Mouse (Mus musculus) B cell, adult 2 months (primary cell): ENCODE data around the gene Hira.
"Not testable (repeated sequence)": the region's sequence is repeated elsewhere in the genome, so short reads cannot be mapped to it uniquely, and the experiment has no call there.

Source experiments
- DNase-seq, 2 experiments: peaks; one replicate each; pipeline ENCODE4 v3.0.0; 2022

The Hira gene

DNA sequence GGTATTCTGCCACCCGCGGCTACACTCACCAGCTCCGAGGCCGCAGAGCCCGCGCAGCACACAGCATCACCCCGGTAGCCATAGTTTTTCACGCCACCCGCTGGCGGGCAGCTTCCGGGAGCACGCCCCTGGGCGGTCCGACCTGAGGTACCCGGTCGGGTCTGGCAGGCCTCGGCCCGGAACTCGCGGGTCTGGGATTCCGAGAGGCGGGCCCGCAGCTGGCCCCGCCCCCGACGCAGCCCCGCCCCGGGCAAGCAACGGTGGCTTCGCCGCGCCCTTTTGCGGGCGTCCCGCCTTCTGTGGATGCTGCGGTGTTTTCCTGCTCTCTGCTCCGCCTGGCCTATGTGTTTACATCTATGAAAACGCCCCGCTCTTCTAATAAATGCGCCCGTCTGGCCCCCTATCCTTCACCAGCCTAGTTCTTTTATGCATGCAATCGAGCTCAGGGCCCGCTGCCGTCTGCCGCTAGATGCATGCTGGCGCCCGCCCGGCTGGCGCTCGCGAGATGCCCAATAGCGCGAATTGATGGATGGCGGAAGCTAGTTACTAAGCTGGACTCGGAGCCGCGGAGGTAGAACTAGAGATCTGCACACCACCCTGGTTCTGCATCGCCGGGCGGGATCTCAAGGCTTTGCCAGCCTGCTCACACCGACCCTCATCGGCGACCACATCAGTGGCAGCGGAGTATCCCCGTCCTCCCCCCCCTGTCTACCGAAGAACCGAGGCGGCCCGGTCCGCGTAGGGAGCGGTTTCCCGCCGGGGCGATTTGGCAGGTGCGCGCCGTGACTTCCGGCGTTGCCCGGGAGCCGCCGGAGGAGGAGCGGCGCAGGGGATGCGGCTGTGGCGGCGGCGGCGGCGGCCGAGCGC lies at the start of gene Hira, which contains the start of gene Mrpl40:
Hira (plus strand) TSS at position 596 of the 867 bp plus-strand sequence.
Mrpl40 (minus strand) TSS at position 421 of the 867 bp plus-strand sequence.
- peak; percentile 96 to 97 for DNase-seq

DNA sequence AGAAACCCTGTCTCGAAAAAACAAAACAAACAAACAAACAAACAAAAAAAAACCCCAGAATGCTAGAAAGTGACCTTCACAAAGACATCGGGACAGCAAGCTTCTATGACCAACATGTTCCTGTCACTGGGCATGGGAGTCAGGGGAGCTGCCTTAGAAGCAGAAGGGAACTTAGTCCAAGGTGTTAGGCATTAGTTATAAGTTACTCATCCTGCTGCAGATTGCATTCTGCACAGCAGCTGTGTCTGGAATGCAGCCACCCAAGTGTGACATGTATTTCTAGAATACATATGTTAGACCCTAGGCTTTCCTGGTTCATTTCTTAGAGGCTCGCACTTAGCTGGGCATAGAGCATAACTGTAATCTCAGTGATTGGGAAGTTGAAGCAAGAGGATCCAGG lies 48.2 kb upstream of the Hira start:
- no peak for DNase-seq

DNA sequence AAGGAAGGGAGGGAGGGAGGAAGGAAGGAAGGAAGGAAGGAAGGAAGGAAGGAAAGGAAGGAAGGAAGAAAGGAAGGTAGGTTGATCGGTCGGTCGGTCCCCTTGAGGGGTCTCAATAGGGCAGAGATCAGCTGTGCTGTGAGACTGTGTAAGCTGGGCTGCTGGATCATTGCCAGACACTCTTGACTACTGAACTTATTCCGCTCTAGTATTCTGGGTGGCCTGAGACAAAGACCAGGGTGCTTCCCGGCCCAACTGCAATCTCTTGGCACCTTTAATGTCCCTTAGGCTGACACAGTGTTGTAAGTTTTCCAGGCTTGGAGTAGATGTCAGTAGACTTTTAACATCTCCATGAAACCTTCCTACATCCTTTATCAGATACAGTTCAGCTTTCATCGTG lies 47.7 kb upstream of the Hira start:
- DNase-seq = no peak

DNA sequence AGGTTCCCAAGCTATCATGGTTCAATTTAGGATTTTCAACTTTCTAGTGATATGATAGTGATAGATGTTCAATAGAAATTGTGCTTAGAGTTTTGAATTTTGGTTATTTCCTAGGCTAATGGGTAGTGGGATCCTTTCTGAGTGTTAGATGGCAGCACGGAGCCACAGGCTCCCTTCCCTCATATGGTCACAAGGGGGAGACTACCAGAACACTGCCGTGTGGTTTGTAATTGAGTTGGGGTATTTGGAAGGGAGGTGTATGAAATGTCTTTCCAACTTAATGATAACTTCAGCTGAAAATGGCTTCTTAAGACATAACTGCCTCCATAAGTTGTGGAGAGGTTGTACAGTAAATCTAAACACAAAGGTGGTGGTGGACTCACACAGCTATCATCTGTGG lies 43.4 kb upstream of the Hira start:
- DNase-seq = no peak

DNA sequence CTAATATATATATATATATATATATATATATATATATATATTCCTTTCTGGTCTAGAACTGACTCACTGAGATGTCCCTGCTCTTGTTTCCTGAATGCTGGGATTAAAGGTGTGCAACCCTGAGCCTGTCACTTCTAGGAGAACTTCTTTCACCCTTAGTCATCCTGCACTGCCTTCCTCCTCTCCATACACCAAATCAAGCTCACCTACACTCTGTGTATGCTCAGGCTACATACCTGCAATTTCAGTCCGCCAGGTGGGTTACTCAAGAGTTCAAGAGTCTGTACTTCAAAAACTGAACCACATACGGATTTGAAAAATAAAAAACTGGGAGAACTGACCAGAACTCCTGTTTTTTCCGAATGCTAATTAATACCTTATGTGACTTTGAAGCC lies 40.8 kb upstream of the Hira start:
- DNase-seq = no peak

DNA sequence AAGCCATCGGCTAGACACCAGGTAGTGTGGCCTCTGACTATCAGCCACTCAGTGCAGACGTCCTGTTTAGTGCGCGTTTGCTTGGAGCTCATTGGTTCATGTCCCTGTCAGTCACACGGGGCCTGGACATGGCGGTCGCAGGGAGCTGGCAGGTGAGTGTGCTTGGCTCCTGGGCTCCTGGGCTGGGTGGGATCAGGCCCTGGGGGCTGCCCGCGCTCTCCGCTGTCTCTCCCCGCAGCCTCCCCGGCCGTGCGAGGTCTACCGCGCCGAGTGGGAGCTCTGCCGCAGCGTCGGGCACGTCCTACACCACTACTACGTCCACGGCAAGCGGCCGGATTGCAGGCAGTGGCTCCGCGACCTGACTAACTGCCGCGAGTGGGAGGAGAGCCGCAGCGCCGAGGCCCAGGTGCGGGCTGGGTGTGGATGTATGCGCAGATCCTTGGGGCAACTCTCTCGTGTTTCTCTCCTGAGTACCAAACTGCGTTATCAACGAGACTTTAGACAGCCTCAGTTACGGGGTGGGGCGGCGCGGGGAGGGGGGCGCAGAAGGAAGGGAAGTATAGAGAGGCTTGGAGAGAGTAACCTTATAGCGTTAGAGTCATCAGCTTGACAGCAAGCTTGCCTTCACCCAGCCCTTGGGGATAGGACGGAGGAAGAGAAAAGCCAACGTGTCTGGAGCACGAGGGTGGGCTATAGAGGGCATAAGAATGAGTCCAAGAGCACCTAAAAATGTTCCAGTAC lies 40.2 kb upstream of the Hira start, which contains the start of the genes 2510002D24Rik and Gm28539:
2510002D24Rik (plus strand) TSS at position 111 of the 741 bp plus-strand sequence.
Gm28539 (plus strand) TSS at position 117 of the 741 bp plus-strand sequence.
- peak; percentile 90 to 91 for DNase-seq

DNA sequence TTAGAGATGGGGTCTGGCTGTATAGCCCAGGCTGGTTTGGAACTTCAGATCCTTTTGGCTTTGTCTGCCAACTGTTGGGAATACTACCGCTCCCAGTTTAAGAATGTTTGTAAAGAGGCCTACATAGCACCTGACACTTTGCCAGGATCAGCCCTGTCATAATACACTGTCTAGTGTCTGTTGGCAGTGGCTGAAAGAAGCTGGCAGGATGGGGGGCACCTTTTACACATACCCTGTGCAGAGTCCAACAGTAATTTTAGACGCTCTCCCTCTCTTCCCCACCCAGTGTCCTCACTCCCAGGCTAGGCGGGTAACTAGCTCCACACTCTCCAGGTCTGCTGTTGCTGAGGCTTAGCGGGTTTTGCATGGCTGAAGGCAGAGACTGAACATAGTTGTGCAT lies 38.5 kb upstream of the Hira start:
- no peak for DNase-seq

DNA sequence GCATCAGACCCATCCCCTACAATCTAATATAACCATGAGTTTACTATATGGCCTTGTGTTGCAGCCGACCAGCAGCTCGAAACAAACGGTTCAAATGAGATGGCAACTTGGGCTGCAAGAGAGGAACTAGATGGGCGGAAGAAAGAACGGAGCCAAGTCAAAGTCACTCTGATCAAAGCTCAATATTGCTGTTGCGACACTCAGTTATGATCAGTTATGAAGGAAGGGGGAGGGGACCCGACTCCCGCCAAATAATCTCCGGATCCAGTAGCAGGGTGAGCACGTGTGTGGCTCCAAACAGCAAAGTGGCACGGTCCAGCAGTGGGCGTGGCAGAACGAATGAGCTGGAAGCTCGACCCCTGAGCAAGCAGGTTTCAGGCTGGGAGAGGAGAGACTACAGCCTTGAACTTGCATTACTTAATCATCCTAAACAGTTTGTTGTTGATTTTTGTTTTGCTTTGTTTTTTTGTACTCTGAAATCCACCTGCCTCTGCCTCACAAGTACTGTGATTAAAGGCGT lies 30.5 kb upstream of the Hira start:
- no peak for DNase-seq

DNA sequence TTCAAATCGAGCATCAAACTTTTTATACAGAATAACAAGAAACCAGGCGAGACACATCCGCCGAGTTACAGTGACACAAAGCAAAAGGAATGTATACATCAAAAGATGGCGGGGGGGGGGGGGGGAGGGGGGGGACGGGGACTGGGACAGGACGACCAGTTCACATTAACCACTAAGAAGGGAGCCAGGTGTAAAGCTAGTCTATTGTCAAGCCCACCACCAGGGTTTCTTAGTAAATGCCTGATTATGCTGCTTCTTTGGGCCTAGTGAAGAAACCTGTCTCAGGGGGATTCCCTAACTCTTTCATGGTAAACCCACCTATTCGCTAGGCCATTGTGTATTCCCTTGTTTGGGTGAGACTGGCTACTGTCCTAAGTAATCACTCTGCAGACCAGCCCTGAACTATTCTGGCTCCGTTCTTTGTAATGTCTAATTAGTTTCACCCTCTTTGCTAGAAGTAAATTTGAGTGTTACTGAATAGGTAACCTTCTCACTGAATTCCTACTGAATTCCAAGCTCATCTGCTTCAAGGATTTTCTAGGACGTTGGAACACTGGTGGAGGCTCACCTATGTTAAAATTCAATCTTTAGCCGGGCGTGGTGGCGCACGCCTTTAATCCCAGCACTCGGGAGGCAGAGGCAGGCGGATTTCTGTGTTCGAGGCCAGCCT lies 27.2 kb upstream of the Hira start:
- not testable (repeated sequence) for DNase-seq

DNA sequence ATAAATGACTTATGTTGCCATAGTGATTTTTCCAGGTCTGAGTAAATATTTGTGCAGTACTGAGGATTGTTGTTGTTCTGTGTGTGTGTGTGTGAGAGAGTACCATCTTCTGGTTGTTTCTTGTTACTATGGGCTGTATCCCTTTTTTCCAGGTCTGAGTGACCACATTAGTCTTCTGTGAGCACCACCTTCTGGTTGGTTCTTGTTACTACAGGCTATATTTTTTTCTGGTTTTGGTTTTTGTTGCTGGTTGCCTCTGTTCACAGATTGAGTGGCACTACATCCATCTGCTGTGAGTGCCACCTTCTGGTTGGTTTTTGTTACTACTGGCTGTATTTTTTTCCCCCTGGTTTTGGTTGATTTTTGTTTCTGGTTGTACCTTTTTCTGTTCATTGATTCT lies 18.3 kb upstream of the Hira start:
- DNase-seq = peak; percentile 47 to 55

DNA sequence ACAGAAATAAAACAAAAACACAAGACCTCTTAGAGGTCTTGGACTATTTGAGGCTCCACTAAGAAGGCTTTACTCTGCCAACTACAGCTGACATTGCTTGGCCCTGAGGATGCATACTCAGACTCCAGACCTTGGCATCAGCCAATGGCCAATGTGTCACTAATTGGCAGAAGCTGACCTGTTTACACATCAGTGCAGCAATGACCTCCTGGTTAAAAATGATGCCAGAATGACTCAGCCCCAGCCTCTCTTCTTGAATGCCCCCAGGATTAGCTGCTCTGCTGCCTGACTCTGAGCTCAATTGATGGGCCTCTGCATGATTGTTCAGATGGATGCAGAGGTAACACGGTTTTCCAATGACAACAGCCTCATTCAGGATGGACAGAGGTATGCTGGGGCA lies 16.7 kb upstream of the Hira start:
- DNase-seq = no peak

DNA sequence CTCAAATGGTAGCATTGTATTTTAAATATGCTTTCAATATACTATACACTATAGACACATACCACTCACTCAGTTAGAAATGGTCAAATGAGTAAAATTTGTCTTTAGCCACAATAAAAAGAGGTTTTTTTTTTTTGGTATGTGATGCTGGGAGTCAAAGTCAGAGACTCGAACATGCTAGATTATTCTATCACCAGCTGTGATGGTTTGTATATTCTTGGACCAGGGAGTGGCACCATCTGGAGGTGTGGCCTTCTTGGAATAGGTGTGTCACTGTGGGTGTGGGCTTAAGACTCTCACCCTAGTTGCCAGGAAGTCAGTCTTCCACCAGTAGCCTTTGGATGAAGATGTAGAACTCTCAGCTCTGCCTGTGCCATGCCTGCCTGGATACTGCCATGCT lies 6.3 kb upstream of the Hira start:
- DNase-seq = not testable (repeated sequence)

DNA sequence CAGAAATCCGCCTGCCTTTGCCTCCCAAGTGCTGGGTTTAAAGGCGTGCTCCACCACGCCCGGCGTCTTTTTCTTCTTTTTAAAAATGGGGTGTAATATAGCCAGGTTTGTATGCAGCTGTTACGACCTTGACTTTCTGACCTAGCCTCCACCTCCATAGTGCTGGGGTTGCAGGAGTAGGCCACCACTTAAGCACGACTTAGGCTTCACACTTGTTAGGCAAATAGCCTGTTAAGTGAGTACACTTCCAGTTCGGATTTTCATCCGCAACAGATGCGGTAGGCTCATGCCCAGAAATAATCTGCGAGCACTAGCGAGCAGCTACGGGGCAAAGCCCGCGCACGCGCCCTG lies 771 bp upstream of the Hira start:
- no peak for DNase-seq

DNA sequence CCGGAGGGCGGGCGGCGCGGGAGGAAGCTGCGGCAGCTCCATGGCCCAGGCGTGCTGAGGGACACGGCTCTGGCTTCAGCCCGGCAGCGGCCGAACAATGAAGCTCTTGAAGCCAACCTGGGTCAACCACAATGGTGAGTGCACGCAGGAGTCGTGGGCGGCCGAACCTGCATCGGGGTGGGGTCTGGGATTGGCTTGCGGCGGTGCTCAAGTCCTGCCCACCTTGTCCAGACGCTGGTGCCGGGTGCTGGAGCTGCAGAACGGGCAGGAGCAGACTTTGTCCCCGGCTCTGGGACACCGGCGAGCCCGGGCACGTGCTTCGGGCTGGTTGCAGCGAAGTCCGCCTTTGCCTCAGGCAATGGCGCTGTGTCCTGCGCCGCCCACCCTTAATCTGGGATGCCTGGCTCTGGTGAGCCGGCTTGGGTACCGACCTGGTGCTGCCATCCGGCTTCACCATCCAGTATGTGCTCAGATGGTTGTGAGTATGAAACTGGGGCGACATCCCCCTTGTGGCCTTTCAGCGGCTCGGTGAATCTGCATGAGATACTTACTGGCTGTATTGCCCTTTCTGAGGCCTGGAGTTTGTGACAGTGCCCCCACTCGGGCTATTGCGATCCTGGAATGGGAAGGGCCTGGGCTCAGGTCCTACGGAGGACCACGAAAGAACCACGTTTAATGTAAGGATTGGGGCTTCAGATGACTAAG lies 701 bp downstream of the Hira start:
- DNase-seq = peak; percentile 69 to 70

DNA sequence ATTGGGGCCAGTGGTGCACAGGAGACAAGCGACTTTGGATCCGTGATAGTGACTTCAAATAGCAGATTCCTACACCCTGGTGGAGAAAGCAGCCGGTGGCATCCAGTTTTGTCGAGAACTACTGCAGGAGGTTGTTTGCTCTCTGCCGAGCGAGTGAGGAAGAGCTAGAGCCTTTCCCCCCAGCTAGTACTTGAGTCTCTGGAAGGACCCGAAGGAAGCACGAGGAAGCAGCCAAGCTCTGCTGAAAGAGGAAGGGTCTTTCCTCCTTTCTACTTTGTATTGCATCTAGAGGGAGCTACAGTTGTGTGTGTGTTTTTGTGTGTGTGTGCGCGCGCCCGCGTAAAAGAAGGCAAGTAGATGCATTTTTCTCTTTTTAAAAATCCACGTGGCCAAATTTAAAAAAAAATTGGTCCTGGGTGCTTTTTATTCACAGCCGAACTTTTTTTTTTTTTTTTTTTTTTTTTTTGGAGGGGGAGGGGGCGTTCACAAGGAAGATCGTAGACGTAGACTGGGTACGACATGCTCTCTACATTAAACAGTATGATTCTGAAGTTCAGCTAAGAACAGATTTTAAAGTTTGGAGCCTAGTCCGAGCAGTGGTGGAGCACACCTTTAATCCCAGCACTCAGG lies 1.4 kb downstream of the Hira start:
- DNase-seq = no peak

DNA sequence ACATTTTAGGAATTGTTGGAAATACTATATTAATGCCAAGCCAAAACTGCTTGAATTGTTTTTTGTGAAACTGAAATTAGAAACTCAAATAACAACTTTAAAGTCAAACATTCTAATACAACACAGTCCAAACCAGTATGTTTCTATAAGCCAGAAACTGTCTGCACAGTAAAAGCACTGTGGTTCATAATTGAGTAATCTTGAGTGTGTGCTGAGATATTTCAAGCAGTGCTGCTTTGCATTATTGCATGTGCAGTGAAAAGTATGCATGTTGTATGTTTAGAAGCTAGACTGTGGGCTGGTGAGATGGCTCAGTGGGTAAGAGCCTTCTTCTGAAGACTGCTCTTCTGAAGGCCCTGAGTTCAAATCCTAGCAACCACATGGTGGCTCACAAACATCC lies 7.2 kb downstream of the Hira start:
- no peak for DNase-seq

DNA sequence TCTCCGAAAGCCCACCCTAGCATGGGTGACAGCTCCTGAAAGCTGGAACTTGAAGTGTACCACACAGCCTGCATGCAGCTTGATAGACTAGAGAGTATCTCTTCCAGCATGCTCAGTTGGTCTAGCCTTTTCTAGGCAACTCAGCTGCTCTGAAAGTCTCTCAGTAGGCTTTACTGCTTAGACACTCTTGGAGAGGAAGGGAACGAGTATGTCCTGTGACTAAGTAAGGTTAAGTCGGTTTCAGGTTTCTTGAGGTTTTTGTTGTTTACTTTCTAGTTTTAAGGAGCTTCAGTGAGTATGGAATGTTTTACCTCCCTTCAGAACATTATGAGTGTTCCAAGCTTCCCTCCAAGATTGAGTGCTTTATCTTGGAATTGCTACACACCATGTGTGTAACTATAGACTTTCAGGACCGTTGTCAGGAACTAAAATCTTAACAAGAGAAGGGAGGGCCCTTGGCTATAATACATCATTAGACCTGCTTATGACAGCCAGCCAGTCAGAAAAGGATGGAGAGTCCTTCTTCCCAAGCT lies 17.1 kb downstream of the Hira start:
- no peak for DNase-seq

DNA sequence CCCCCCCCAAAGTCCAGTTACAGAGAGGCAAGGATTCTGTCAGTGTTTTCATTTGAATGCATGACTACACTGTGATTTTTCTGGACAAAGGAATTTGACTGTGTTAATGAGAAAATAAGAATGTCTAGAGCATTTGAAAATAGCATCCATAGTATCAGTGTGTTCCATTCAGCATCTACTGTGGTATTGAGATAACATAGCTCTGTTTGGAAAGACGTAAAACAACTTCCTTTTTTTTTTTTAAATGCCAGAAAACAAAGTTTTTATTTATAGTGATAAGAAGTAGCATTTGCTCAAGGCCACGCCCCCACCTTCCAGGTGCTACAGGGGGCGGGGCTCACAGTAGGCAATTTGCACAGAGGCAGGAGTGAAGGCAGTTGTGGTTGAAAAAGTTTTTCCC lies 18.4 kb downstream of the Hira start:
- no peak for DNase-seq

DNA sequence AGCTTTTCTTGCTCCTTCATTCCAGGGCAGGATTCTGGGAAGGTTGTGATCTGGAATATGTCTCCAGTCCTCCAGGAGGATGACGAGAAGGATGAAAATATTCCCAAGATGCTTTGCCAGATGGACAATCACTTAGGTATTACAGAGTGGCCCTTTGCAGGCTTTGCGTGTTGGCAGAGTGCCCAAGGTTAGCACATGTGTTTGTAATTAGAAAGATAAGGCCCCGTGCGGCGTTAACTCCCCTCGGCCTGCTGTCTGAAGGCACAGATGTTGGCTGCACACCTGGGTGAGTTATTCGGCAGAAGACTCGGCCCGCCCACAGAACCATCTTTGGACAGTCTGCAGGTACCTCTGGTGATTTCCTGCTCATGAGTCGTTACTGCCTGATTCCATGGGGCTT lies 19.6 kb downstream of the Hira start:
- DNase-seq = no peak

DNA sequence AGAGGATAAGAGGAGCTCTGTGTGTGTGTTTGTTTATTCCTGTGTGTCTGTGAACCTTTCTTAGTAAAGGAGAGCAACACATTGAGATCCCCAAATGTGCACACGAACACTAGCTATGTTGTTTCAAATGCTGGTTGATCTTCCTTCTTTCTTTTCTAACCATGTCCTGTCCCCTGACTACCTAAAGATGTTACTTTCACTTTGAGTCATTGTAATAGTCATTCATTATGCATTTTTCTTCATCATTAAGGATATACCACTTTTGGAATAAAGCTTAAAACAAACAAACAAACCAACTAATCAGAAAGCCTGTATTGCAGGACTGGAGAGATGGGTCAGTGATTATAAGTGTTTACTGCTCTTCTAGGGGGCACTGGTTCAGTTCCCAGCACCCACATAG lies 28.8 kb downstream of the Hira start:
- DNase-seq = no peak

DNA sequence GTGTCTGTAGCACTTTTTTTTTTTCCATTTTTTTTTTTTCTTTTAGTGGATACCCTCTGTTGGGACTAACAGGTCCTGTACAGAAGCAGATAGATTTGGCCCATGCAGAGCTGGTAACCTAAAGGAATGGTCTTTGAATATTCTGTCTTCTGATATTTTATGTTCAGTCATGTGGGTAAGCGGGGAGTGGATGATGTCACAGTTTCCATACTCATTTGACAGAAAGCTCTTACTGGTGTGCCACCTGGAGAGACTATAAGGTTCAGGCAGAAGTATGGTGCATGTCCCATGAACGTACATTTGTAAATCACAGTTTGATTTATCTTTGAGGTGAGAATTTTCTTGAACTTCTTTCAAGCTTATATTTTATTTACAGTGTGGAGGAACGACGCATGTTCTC lies 39.2 kb downstream of the Hira start:
- no peak for DNase-seq

DNA sequence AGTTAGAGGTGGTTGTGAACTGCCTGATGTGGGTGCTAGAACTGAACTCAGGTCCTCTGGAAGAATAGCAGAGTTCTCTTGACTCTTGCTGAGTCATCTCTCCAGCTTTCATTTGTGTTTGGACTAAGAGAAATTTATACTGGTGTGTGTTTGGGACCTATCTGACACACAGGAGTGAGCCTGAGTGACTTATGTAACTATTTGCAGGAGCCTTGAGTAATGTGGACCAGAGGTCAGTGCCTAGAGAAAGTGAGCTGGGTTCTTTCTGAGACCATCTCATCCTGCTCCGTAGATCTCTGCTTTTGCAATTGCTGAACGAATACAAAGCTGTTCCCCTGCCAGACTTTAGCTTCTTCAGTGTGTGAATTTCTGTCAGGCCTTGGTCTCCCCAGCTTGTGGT lies 44.9 kb downstream of the Hira start:
- no peak for DNase-seq
